Mouse (Mus musculus): ENCODE data around the gene Csf3. TPM values are rescaled to one million over a fixed set of nuclear protein-coding genes. Genes with fewer than 3 reads are reported as not detected.
"Not testable (repeated sequence)": the region's sequence is repeated elsewhere in the genome, so short reads cannot be mapped to it uniquely, and the experiment has no call there.

Gene Csf3
- total RNA-seq, 2 experiments from 2014 or later, result not detected

GRCm38 (mm10) chr11:98721458-98722226 is 20.6 kb downstream of the Csf3 start:
- no peak for ATAC-seq (replicated peaks; ENCODE audit: low FRiP score, low TSS enrichment, poor library complexity, severe bottlenecking)

GRCm38 (mm10) chr11:98723098-98723497 is 22.0 kb downstream of the Csf3 start:
- no peak for ATAC-seq (replicated peaks; ENCODE audit: low FRiP score, low TSS enrichment, poor library complexity, severe bottlenecking)

GRCm38 (mm10) chr11:98725926-98726506 is 25.0 kb downstream of the Csf3 start:
- ATAC-seq (replicated peaks; ENCODE audit: low FRiP score, low TSS enrichment, poor library complexity, severe bottlenecking), result no peak

- peak; percentile 100 for ATAC-seq (replicated peaks; ENCODE audit: low FRiP score, low TSS enrichment, poor library complexity, severe bottlenecking)
These were observed 28.1 kb downstream of the Csf3 start, which contains the start of gene Med24 for GRCm38 (mm10) chr11:98729119-98729588. TSS of gene Med24 (minus strand) at chr11:98729435.

GRCm38 (mm10) chr11:98730727-98731126 is 29.7 kb downstream of the Csf3 start:
- ATAC-seq (replicated peaks; ENCODE audit: low FRiP score, low TSS enrichment, poor library complexity, severe bottlenecking), result no peak

- no peak for ATAC-seq (replicated peaks; ENCODE audit: low FRiP score, low TSS enrichment, poor library complexity, severe bottlenecking)
These were observed 30.1 kb downstream of the Csf3 start for GRCm38 (mm10) chr11:98731134-98731533.

GRCm38 (mm10) chr11:98734020-98734419 is 33.0 kb downstream of the Csf3 start:
- ATAC-seq (replicated peaks; ENCODE audit: low FRiP score, low TSS enrichment, poor library complexity, severe bottlenecking), result no peak

- no peak for ATAC-seq (replicated peaks; ENCODE audit: low FRiP score, low TSS enrichment, poor library complexity, severe bottlenecking)
These were observed 34.0 kb downstream of the Csf3 start for GRCm38 (mm10) chr11:98735111-98735510.

- ATAC-seq (replicated peaks; ENCODE audit: low FRiP score, low TSS enrichment, poor library complexity, severe bottlenecking), result no peak
These were observed 35.1 kb downstream of the Csf3 start for GRCm38 (mm10) chr11:98736176-98736575.

- ATAC-seq (replicated peaks; ENCODE audit: low FRiP score, low TSS enrichment, poor library complexity, severe bottlenecking), result not testable (repeated sequence)
These were observed 36.2 kb downstream of the Csf3 start for GRCm38 (mm10) chr11:98737220-98737619.

- no peak for ATAC-seq (replicated peaks; ENCODE audit: low FRiP score, low TSS enrichment, poor library complexity, severe bottlenecking)
These were observed 37.4 kb downstream of the Csf3 start for GRCm38 (mm10) chr11:98738428-98738911.

GRCm38 (mm10) chr11:98738925-98739324 is 37.9 kb downstream of the Csf3 start:
- ATAC-seq (replicated peaks; ENCODE audit: low FRiP score, low TSS enrichment, poor library complexity, severe bottlenecking), result no peak

- no peak for ATAC-seq (replicated peaks; ENCODE audit: low FRiP score, low TSS enrichment, poor library complexity, severe bottlenecking)
These were observed 38.9 kb downstream of the Csf3 start for GRCm38 (mm10) chr11:98740026-98740392.

- ATAC-seq (replicated peaks; ENCODE audit: low FRiP score, low TSS enrichment, poor library complexity, severe bottlenecking), result peak; percentile 74
These were observed 39.5 kb downstream of the Csf3 start, which contains the start of gene Thra for GRCm38 (mm10) chr11:98740393-98741050. TSS of gene Thra (plus strand) at chr11:98740638.

GRCm38 (mm10) chr11:98741051-98741620 is 40.1 kb downstream of the Csf3 start:
- no peak for ATAC-seq (replicated peaks; ENCODE audit: low FRiP score, low TSS enrichment, poor library complexity, severe bottlenecking)

GRCm38 (mm10) chr11:98741622-98742396 is 40.7 kb downstream of the Csf3 start:
- ATAC-seq (replicated peaks; ENCODE audit: low FRiP score, low TSS enrichment, poor library complexity, severe bottlenecking), result no peak

- no peak for ATAC-seq (replicated peaks; ENCODE audit: low FRiP score, low TSS enrichment, poor library complexity, severe bottlenecking)
These were observed 41.6 kb downstream of the Csf3 start for GRCm38 (mm10) chr11:98742397-98743291.

- peak; percentile 20; the same call in 1 of the 2 replicates for ATAC-seq (replicated peaks; ENCODE audit: low FRiP score, low TSS enrichment, poor library complexity, severe bottlenecking)
These were observed 42.7 kb downstream of the Csf3 start for GRCm38 (mm10) chr11:98743655-98744345.

Data from megakaryocyte-erythroid progenitor cell, adult 5-6 weeks (primary cell).